Mouse (Mus musculus): ENCODE measurements around the gene Terb2. TPM values are rescaled to one million over a fixed set of nuclear protein-coding genes. Genes with fewer than 3 reads are reported as not detected.

Terb2 gene
- polyA plus RNA-seq, 1 experiment from 2014 or later, result not detected

- Histone ChIP-seq H3K36me3 (ENCODE audit: control insufficient read depth, insufficient read depth, low read length) (no peaks in the 10 kb centered on the region), H3K4me2 (ENCODE audit: low read length) (peak overlapping the region; percentile 95), H3K27me3 (ENCODE audit: control insufficient read depth, insufficient read depth, low read length) (no peaks in the 10 kb centered on the region), H3K4me3 (replicated peaks; ENCODE audit: low read depth, low read length) (peak overlapping the region; percentile 62), H3K9ac (replicated peaks; ENCODE audit: low read length) (peak overlapping the region; percentile 63), H3K4me1 (ENCODE audit: control insufficient read depth, insufficient read depth, low read length) (0 out of 2 replicates have a peak, but pooled peaks cover 5% of the 10 kb centered on the region), H3K27ac (replicated peaks; ENCODE audit: low read depth, low read length) (no peak overlapping the region), H3K9me3 (ENCODE audit: control insufficient read depth, low read length) (no peaks in the 10 kb centered on the region)
- 35% methylated on average over 18 of the region's 18 CpGs for WGBS
- DNase-seq (peak; percentile 35), ATAC-seq (ENCODE audit: low FRiP score, low TSS enrichment) (no peak)
Observed at GRCm38 (mm10) chr2:122148242-122148917, 37.7 kb upstream of the Terb2 start.

DNA sequence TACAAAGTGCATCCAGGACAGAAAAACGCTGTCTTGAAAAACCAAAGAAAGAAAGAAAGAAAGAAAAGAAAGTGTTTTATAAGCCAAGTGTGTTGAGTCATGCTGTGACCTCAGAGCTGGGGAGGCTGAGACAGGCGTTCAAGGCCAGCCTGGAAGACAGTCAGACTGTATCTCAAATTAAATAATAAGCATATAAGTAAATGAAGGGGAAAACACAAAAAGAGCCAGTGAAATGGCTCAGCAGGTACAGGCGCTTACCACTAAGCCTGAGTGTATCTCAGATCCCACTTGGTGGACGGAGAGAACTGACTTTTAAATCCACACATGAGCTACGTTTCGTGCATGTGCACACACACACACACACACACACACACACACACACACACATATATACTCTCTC, 36.8 kb upstream of the Terb2 start:
- ATAC-seq (ENCODE audit: low FRiP score, low TSS enrichment) (no peak), DNase-seq (no peak)
- H3K4me1 ChIP-seq (ENCODE audit: control insufficient read depth, insufficient read depth, low read length), result 0 out of 2 replicates have a peak, but pooled peaks cover 5% of the 10 kb centered on the region
- H3K36me3 ChIP-seq (ENCODE audit: control insufficient read depth, insufficient read depth, low read length), result no peaks in the 10 kb centered on the region
- no peaks in the 10 kb centered on the region for H3K9me3 ChIP-seq (ENCODE audit: control insufficient read depth, low read length)
- H3K27ac ChIP-seq (replicated peaks; ENCODE audit: low read depth, low read length), result no peak overlapping the region
- H3K4me3 ChIP-seq (replicated peaks; ENCODE audit: low read depth, low read length), result no peak overlapping the region
- no peaks in the 10 kb centered on the region for H3K27me3 ChIP-seq (ENCODE audit: control insufficient read depth, insufficient read depth, low read length)
- WGBS, result 95% methylated on average over 6 of the region's 6 CpGs
- no peak overlapping the region for H3K9ac ChIP-seq (replicated peaks; ENCODE audit: low read length)
- no peak overlapping the region for H3K4me2 ChIP-seq (ENCODE audit: low read length)

DNA sequence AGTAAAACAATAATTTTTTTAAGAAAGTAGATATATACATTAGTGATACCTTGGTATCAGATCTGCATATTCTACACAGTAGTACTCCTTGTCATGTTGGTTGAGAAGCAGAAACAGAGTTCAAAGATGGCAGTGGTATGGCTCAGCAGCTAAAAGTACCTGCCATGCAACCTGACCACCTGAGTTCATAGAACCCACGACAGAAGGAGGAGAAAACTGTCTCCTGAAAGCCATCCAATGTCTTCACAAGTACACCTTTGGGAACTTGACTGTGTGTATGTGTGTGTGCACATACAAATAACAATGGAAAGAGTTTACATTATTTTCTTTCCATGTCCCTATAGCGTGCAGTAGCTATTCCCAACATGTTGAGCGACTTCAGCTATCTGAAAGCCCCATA, 36.4 kb upstream of the Terb2 start:
- H3K27ac ChIP-seq (replicated peaks; ENCODE audit: low read depth, low read length), result no peak overlapping the region
- H3K4me2 ChIP-seq (ENCODE audit: low read length), result no peak overlapping the region
- no peaks in the 10 kb centered on the region for H3K9me3 ChIP-seq (ENCODE audit: control insufficient read depth, low read length)
- 0 out of 2 replicates have a peak, but pooled peaks cover 5% of the 10 kb centered on the region for H3K4me1 ChIP-seq (ENCODE audit: control insufficient read depth, insufficient read depth, low read length)
- 89% methylated on average over 3 of the region's 3 CpGs for WGBS
- no peak overlapping the region for H3K9ac ChIP-seq (replicated peaks; ENCODE audit: low read length)
- no peak for ATAC-seq (ENCODE audit: low FRiP score, low TSS enrichment)
- no peaks in the 10 kb centered on the region for H3K36me3 ChIP-seq (ENCODE audit: control insufficient read depth, insufficient read depth, low read length)
- no peak for DNase-seq
- H3K27me3 ChIP-seq (ENCODE audit: control insufficient read depth, insufficient read depth, low read length), result no peaks in the 10 kb centered on the region
- H3K4me3 ChIP-seq (replicated peaks; ENCODE audit: low read depth, low read length), result no peak overlapping the region

- Histone ChIP-seq H3K27me3 (ENCODE audit: control insufficient read depth, insufficient read depth, low read length) (no peaks in the 10 kb centered on the region), H3K9me3 (ENCODE audit: control insufficient read depth, low read length) (no peaks in the 10 kb centered on the region)
- ATAC-seq (ENCODE audit: low FRiP score, low TSS enrichment), result no peak
Observed at GRCm38 (mm10) chr2:122151221-122151620, 34.9 kb upstream of the Terb2 start.

DNA sequence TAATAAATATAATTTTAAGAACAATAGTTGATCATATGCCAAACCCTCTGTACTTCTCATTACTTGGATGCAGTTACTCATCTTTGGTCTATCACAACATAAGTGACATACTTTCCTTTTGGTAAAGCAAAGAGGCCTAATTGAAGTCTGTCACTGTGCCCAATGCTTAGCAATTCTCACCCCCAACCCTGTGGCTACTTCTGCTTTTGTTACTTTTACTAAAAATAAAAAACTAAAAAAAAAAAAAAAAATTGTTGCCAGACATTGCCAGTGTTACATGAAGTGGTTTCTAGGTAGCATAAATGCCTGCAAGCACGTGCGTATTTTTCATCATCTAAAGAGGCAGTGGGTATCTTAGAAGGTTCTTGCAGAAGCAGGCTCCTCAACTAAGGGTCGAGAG, 33.2 kb upstream of the Terb2 start:
- ATAC-seq (ENCODE audit: low FRiP score, low TSS enrichment) (no peak), DNase-seq (no peak)
- Histone ChIP-seq H3K9me3 (ENCODE audit: control insufficient read depth, low read length) (no peaks in the 10 kb centered on the region), H3K4me3 (replicated peaks; ENCODE audit: low read depth, low read length) (no peak overlapping the region), H3K27me3 (ENCODE audit: control insufficient read depth, insufficient read depth, low read length) (no peaks in the 10 kb centered on the region), H3K9ac (replicated peaks; ENCODE audit: low read length) (no peak overlapping the region), H3K36me3 (ENCODE audit: control insufficient read depth, insufficient read depth, low read length) (no peaks in the 10 kb centered on the region), H3K4me2 (ENCODE audit: low read length) (no peak overlapping the region), H3K4me1 (ENCODE audit: control insufficient read depth, insufficient read depth, low read length) (no peaks in the 10 kb centered on the region), H3K27ac (replicated peaks; ENCODE audit: low read depth, low read length) (no peak overlapping the region)
- WGBS, result 88% methylated on average over 3 of the region's 3 CpGs

More at GRCm38 (mm10) chr2:122151221-122151620, 34.9 kb upstream of the Terb2 start:
- no peak overlapping the region for H3K4me2 ChIP-seq (ENCODE audit: low read length)
- WGBS, result 97% methylated on average over 1 of the region's 1 CpGs
- H3K4me3 ChIP-seq (replicated peaks; ENCODE audit: low read depth, low read length), result no peak overlapping the region
- no peak overlapping the region for H3K9ac ChIP-seq (replicated peaks; ENCODE audit: low read length)
- H3K36me3 ChIP-seq (ENCODE audit: control insufficient read depth, insufficient read depth, low read length), result no peaks in the 10 kb centered on the region
- H3K4me1 ChIP-seq (ENCODE audit: control insufficient read depth, insufficient read depth, low read length), result 0 out of 2 replicates have a peak, but pooled peaks cover 5% of the 10 kb centered on the region
- no peak overlapping the region for H3K27ac ChIP-seq (replicated peaks; ENCODE audit: low read depth, low read length)
- DNase-seq, result no peak

- H3K4me1 ChIP-seq (ENCODE audit: control insufficient read depth, insufficient read depth, low read length), result no peaks in the 10 kb centered on the region
- H3K9ac ChIP-seq (replicated peaks; ENCODE audit: low read length), result no peak overlapping the region
- H3K4me3 ChIP-seq (replicated peaks; ENCODE audit: low read depth, low read length), result no peak overlapping the region
- no peak overlapping the region for H3K4me2 ChIP-seq (ENCODE audit: low read length)
- 86% methylated on average over 6 of the region's 7 CpGs for whole genome bisulfite sequencing
- no peaks in the 10 kb centered on the region for H3K9me3 ChIP-seq (ENCODE audit: control insufficient read depth, low read length)
- no peaks in the 10 kb centered on the region for H3K36me3 ChIP-seq (ENCODE audit: control insufficient read depth, insufficient read depth, low read length)
- no peaks in the 10 kb centered on the region for H3K27me3 ChIP-seq (ENCODE audit: control insufficient read depth, insufficient read depth, low read length)
- DNase-seq (no peak), ATAC-seq (ENCODE audit: low FRiP score, low TSS enrichment) (no peak)
- H3K27ac ChIP-seq (replicated peaks; ENCODE audit: low read depth, low read length), result no peak overlapping the region
Observed at GRCm38 (mm10) chr2:122153681-122154365, 32.2 kb upstream of the Terb2 start.

DNA sequence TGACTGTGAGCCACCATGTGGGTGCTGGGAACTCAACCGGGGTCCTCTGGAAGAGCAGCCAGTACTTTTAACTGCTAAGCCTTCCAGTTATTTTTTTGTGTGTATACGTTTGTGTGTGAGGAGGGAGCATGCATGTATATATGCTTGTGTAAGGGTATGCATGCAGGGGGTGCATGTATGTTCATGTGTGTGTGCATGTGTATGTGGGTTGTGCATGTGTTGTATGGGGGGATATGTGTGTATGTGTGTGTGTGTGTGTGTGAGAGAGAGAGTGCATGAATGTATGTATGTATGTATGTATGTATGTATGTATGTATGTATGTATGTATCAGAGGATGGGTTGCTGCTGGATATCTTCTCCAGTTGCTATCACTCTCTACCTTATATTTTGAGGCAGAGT, 31.6 kb upstream of the Terb2 start:
- H3K4me3 ChIP-seq (replicated peaks; ENCODE audit: low read depth, low read length), result no peak overlapping the region
- WGBS, result 86% methylated on average over 2 of the region's 2 CpGs
- DNase-seq, result no peak

DNA sequence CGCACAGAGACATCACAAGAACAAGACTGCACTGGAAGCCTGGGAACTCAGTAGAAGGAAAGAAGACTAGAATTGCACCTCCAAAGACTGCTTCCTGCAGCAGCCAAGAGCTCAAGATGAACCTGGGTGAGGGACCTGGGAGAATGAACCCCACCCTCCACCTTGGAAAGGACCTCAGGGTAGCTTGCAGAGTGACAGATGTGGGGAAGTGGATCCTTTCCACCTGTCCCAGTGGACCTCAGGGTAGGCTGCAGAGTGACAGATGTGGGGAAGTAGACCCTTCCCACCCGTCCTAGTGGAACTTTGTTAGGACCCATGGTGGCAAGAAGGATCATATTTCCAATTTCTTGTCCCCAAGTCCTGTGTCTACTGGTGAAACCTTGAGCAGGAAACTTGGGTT, 30.8 kb upstream of the Terb2 start:
- Histone ChIP-seq H3K9me3 (ENCODE audit: control insufficient read depth, low read length) (no peaks in the 10 kb centered on the region), H3K9ac (replicated peaks; ENCODE audit: low read length) (no peak overlapping the region), H3K4me3 (replicated peaks; ENCODE audit: low read depth, low read length) (no peak overlapping the region), H3K27me3 (ENCODE audit: control insufficient read depth, insufficient read depth, low read length) (no peaks in the 10 kb centered on the region), H3K4me1 (ENCODE audit: control insufficient read depth, insufficient read depth, low read length) (no peaks in the 10 kb centered on the region), H3K4me2 (ENCODE audit: low read length) (no peak overlapping the region), H3K36me3 (ENCODE audit: control insufficient read depth, insufficient read depth, low read length) (no peaks in the 10 kb centered on the region), H3K27ac (replicated peaks; ENCODE audit: low read depth, low read length) (no peak overlapping the region)
- ATAC-seq (ENCODE audit: low FRiP score, low TSS enrichment) (no peak), DNase-seq (no peak)
- 83% methylated on average over 2 of the region's 2 CpGs for WGBS

More for the DNA sequence above, 31.6 kb upstream of the Terb2 start:
- H3K9me3 ChIP-seq (ENCODE audit: control insufficient read depth, low read length), result no peaks in the 10 kb centered on the region
- H3K4me2 ChIP-seq (ENCODE audit: low read length), result no peak overlapping the region
- H3K27me3 ChIP-seq (ENCODE audit: control insufficient read depth, insufficient read depth, low read length), result no peaks in the 10 kb centered on the region
- no peaks in the 10 kb centered on the region for H3K4me1 ChIP-seq (ENCODE audit: control insufficient read depth, insufficient read depth, low read length)
- ATAC-seq (ENCODE audit: low FRiP score, low TSS enrichment), result no peak
- H3K36me3 ChIP-seq (ENCODE audit: control insufficient read depth, insufficient read depth, low read length), result no peaks in the 10 kb centered on the region
- H3K9ac ChIP-seq (replicated peaks; ENCODE audit: low read length), result no peak overlapping the region
- H3K27ac ChIP-seq (replicated peaks; ENCODE audit: low read depth, low read length), result no peak overlapping the region

All from midbrain, embryonic 14.5 days (tissue).